Mouse (Mus musculus) heart, postnatal 4 days (tissue): Measurements from ENCODE around the gene Col27a1. TPM values are rescaled to one million over a fixed set of nuclear protein-coding genes. Genes with fewer than 3 reads are reported as not detected.

Source experiments
- DNase-seq: peaks from one replicate; pipeline ENCODE4 v3.0.0; 2021
- microRNA-seq, 2 experiments: library from miRNA; unstranded; fragments of <30 nt; microRNA quantifications; one replicate each; pipeline ENCODE4 v1.2.0; 2021 to 2022
- total RNA-seq, 2 experiments: library from RNA; stranded (reverse); gene quantifications; 2 replicates each; pipeline ENCODE4 v1.2.3; 2021

Gene Col27a1
- total RNA-seq, 2 experiments from 2014 or later: 6.5 TPM

DNA sequence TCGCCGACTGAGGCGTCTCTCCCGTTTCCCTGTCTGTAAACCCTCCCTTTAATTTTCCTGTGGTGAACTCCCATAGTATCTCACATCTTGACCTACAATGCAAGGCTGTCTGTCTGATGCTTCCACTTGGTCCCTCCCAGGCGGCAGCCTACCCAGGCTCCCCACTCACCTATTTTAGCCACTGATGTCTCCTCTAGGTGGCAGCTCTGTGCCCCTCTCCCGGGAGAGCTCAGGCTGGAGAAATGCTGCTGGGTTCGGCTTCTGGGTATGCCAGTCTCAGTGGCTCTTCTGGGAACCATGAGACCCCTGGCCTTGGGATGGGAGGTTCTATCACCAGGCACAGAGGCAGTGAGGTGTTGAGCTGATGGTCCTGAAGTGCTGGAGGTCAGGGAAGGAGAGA, 163.7 kb downstream of the Col27a1 start:
- DNase-seq: no peak

- DNase-seq: no peak
These were observed 169.0 kb downstream of the Col27a1 start for GRCm38 (mm10) chr4:63382676-63383369.

DNA sequence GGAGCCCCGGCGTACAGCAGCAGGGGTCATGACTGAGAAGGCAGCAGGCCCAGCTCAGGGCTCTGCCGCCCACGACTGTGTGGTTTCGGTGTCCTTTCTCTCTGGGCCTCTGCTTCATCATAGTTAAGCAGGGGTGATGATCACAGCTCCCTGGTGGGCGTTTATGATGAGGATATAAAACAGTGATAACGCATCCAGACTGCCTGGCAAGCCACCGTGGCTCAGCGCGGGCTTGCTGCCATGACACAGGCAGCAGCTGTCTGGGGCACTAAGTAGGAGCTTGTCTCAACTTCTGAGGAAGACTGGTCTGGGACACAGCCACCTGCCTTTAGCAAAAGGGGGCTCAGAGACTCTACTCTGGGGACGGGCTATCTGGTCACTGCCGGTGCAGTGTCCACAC, 169.7 kb downstream of the Col27a1 start:
- no peak for DNase-seq

DNA sequence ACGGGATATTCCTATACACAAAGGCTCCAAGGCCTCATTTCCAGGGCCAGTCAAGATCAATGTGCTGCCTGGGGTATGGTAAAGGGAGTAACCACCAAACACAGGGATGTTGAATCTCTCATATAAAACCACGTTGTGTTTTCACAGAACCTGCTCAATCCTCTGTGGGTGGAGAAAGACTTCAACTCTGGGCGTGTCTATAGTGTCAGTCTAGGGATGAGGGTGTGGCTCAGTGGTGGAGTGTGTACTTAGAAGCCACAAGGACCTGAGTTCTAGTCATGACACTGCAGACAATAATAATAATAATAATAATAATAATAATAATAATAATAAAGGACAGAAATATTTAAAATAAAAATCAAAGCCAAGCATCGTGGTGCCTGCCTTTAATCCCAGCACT, 170.5 kb downstream of the Col27a1 start:
- no peak for DNase-seq

Small RNA genes lying within 50 kb of the gene (microRNA-seq; reads per million reads assigned to microRNA genes)
- gene Mir455: 1,228 to 1,782 reads per million in 2 experiments

Other genes starting within 250 kb of the Col27a1 start
- 1 to 10 TPM; 8.0 to 9.3 TPM for gene Zfp618, start 248.4 kb upstream of the Col27a1 start, total RNA-seq
- not detected for gene Ambp, start 59.2 kb upstream of the Col27a1 start, total RNA-seq
- not detected for gene Kif12, start 41.9 kb upstream of the Col27a1 start, total RNA-seq
- gene Orm1, start 130.6 kb downstream of the Col27a1 start, total RNA-seq: not detected
- not detected for gene Orm3, start 142.2 kb downstream of the Col27a1 start, total RNA-seq
- not detected for gene Orm2, start 148.4 kb downstream of the Col27a1 start, total RNA-seq
- 1 to 10 TPM; 4.8 to 5.3 TPM for gene Akna, start 189.3 kb downstream of the Col27a1 start, total RNA-seq